Mouse (Mus musculus) neural tube, embryonic 10.5 days (tissue): ENCODE data around the gene Dtymk.

Experiments
- DNase-seq: peaks from one replicate; pipeline ENCODE4 v3.0.0-alpha.2; 2017; ENCODE audit warnings: low spot score; ENCODE audit errors: extremely low spot score

Dtymk gene

DNA sequence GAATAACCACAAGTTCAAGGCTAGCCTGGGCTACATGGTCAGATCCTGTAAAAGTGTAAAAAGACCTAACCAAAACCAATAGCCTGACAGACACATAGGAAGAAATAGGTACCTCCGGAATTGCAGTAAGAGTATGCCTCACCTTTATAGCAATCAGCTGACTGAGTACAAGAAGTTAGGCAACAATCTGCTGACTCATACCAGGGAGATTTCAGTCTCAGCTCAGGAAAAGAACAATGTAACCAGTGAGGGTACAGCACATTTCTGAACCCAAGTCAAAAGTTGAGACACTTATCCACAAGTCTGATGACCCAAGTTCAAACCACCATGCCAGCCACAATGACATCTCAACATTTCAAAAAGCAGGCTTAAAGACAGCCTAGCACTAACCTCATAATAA, 53.2 kb downstream of the Dtymk start:
- DNase-seq, result no peak

DNA sequence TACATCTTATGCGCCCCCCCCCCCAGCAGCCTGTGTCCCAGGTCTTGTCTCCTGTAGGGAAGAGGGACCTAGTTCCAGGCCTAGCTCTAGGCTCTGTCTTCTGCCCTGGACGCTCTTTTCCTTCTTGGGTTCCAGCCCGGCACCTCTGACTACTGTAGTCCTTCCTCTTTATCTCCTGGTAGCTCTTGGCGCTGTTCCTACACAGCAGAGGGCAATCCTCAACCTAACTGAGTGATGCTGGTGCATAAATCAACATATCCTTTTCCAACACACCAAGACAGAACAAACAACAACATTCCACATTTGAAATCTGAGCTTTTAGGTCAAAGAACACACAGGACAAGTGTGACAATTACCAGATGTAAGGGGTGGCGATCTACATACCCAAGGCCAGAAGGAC, 55.6 kb downstream of the Dtymk start:
- DNase-seq, result no peak

DNA sequence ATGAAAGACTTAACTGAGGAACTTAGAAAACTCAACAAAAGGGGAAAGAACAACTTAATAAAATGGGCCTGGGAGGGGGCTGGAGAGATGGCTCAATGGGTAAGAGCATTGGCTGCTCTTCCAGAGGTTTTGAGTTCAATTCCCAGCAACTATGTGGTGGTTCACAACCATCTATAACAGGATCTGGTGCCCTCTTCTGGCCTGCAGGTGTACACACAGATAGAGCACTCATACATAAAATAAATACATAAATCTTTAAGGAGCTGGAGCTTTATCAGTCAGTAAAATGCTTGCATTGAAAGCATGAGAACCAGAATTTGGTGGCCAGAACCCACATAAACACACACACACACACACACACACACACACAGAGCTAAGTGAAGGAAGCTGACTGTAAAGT, 58.8 kb downstream of the Dtymk start:
- DNase-seq, result no peak
